Mouse (Mus musculus): ENCODE results near the gene Arl15.
A peak's percentile ranks its signal among the peaks of the same experiment; 100 is the strongest.
"Not testable (repeated sequence)": the region's sequence is repeated elsewhere in the genome, so short reads cannot be mapped to it uniquely, and the experiment has no call there.

The Arl15 gene

DNA sequence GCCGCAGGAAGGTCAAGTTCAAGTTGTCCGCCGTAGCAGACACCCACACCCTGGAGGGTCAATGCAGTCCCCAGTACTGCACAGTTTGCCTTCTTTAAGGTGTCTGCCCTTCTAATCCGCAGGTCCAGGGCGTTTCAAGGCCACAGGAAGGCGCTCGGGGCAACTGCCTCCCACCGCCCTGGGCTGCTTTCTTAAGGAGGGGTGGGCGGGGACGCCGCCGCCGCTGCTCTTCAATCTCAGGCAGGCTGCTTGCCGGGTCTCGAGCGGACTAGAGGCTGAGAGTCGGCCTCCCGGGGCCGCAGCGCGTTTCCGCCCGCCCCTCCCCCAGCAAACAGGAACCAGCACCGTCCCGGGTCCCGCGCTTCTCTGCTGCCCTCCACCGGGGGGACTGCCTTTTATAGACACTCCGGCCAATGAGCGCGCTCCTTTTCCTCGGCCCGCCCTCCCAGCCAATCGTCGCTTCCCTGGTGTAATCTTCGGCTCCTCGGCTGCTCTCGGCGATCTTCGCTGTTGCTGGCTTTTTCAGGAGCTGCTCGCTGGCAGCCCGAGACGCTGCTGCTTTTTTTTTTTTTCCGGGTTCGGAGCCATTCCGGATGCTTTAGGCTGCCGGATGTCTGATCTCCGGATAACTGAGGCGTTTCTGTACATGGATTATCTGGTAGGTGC is at the start of gene Arl15:
Arl15 (plus strand) TSS at position 467 of the 666 bp plus-strand sequence.
- peak; percentile 97 to 99 for DNase-seq (ENCODE audit: inconsistent age in 2 of 2, low spot score in 1 of 2)

DNA sequence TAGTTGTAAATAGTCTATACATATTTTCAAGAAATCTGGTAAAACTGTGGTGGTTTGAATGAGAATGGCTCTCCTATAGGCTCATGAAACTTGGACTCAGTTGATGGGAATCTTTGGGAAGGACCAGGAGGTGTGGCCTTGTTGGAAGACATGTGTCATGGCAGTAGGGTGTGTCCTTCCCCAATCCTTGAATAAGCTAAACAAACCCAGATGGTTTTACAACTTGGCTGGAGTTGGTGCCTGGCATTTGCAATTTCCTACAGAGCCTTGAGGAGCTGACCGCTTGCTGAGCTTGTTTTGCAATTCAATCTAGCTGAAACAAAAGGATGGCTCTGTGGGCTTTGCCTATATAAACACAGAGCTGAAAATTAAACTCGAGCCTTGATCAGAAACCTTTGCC is 49.0 kb upstream of the Arl15 start:
- no peak for DNase-seq (ENCODE audit: inconsistent age in 2 of 2, low spot score in 1 of 2)

DNA sequence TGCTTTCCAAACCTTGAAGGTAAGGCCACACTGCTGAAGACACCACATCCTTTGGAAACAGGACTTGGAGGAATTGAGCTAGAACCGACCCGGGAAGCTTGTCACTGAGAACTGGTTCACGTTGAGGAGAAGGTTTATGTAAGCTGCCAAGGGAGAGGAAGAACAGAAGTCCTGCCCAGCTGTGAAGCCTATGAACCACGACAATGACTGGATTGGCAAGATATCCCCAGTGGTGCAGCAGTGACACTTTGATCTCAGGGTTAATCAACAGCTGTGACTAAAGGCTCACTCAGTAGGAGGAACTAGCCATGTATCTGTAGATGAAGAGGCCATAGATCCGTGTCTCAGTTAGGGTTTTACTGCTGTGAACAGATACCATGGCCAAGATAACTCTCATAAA is 43.5 kb upstream of the Arl15 start:
- DNase-seq (ENCODE audit: inconsistent age in 2 of 2, low spot score in 1 of 2), result no peak

DNA sequence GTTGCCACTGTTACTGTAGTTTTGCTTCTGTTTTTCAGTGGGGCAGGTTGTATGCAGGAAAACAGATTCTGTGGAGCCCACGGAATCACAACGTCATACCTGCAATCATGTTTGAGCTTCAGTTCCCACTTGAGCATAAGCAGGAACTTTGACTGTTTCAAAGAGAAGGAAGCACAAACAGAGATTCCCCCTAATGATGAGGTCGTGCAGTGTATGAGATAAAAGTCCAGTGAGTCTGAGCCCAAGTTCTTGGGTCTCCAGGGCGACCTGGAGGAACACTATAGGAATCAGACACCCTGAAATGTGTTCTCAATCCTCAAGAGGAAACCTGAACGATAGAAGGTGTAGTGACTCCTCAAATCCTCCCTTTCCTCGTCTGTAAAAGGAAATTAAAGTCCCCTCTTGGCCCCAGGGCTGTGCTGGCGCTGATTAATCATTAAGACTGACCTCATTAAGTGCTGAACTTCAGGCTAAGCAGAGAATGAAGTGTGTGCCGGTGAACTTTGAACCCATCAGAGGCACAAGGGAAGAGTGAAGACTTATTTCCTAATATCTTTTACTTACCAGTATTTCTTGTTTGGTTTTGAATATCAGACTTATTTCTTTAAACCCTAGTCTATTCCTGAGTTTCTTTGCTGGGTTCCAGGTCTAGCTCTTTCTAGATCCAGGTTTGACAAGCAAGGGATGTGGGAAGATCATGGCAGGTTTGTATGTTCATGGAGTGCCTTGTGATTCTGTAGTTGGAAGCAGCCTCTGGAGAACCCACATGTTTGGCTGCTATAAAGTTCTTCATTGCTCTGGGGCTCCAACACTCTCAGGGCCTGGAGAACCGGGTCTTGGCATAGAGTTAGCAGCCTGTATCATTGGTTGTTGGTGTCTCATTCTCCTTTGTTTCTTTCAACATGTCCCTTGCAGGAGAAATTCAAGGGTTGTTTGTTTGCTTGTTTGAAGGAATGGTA is 39.3 kb upstream of the Arl15 start:
- DNase-seq (ENCODE audit: inconsistent age in 2 of 2, low spot score in 1 of 2), result no peak

DNA sequence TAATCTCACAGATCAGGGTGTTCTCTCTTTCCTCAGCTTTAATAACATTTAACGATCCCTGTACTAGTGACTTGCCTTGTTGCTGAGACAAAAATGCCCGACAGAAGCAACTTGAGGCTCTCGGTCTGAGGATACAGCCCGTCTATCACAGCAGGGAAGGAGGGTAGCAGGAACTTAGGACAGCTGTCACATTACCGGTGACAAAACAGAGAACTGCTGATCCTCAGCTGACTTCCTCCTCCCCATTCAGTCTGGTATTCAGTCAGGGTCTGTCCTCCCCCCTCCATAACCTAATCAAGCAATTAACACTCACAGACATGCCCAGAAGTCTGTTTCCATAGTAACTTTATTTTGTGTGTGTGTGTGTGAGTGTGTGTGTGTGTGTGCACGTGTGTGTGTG is 38.5 kb upstream of the Arl15 start:
- no peak for DNase-seq (ENCODE audit: inconsistent age in 2 of 2, low spot score in 1 of 2)

DNA sequence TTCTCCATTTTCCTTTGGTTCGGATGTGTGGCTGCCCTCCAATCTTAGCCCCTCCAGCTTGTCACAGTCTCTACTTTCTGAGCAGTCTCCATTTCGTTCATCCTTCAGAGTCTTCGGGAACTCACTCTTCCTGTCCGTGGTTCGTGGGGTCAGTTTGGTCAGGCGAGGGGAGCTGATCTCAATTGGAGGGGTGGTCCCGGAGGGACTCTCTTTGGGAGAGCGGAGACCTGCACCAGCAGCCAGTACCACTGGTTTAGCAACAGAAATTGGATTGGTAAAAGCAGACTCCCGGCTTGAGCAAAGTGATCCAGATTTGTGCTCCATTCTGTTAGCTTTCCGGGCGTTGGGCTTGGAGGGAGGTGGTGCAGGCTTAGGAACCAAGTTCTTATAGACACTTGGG is 32.6 kb upstream of the Arl15 start:
- no peak for DNase-seq (ENCODE audit: inconsistent age in 2 of 2, low spot score in 1 of 2)

DNA sequence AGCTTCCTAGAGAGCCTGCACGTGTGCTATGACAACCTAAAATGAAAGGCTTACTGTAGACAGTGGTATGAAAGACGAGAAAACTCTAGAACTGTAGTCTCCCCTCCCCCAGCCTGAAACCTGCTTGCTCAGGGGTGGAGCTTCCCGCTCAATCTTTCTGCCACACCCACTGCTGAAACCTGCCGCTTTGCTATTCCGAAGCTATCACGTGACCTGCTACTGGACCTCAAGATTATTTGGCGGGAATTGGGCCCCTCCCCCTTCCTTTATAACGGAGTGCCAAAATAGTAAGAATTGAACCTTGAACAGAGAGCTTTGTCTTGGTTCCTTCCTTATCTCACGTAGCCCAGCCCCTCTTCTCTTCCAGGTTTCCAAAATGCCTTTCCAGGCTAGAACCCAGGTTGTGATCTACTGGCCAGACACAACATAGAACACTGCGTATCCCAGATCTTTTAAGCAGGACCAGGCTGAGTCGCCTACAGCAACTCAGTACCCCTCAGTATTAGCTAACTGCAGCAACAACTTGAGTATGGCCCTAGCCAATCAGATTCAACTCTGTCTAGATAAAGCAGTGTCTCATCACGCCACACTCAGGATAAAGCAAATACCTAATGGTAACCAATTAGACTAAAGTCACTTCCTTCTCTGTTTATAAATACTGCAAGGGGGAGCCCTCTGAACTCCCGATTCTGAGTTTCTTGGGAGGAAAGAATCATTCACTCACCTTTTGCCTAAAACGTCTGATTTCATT is 31.4 kb upstream of the Arl15 start:
- no peak for DNase-seq (ENCODE audit: inconsistent age in 2 of 2, low spot score in 1 of 2)

DNA sequence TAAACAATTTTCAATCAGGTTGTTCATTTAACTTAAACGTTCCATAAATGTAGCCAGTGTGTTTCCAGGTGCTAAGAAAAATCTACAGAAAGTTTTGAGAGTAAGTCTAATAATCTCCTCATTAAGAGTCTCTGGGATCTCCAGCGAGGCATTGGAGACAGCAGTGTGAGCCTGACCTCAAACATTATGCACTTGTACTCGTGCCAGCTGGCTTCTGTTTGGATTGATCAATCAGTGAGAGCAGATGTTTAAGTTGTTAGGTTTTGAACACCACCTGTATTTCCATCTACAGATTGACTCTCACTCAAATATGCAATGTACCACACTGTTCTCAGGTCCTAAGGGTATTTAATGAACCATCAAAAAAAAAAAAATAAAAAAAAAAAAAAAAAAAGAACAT is 28.9 kb upstream of the Arl15 start:
- no peak for DNase-seq (ENCODE audit: inconsistent age in 2 of 2, low spot score in 1 of 2)

DNA sequence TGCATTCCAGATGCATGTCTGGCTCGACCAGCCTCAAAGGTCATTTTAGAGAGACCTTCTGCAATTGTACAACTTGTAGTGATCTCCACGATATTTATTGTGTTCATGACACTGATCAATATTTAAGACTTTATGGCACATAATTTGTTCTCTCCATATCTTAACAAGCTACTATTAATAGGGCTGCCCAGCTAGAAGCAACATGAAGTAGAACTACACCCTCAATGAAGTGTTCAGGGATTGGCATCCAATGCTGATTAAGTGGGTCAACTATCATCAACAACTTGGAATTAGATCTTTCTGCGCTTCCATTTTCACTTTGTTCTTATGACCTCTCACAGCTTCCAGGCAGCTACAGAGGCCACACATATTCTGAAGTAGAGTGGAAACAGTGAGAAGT is 24.5 kb upstream of the Arl15 start:
- no peak for DNase-seq (ENCODE audit: inconsistent age in 2 of 2, low spot score in 1 of 2)

DNA sequence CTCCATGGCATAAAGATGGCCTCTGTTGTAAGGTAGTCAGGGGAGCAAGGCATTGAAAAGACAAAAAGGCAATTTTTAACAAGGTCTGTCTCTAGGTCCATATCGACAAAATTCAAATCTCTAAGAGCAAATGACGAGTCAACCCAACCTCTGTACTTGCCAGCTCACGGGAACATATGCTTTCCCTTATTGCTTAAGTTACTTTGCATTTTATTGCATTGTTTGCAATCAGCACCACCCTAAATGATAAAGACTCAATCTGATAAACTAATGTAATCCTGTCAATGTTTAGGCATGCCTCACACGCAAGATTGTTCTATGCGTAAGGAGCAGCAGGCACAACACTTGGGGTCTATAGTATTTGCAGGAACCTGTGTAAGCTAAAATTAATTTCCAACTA is 24.0 kb upstream of the Arl15 start:
- no peak for DNase-seq (ENCODE audit: inconsistent age in 2 of 2, low spot score in 1 of 2)

DNA sequence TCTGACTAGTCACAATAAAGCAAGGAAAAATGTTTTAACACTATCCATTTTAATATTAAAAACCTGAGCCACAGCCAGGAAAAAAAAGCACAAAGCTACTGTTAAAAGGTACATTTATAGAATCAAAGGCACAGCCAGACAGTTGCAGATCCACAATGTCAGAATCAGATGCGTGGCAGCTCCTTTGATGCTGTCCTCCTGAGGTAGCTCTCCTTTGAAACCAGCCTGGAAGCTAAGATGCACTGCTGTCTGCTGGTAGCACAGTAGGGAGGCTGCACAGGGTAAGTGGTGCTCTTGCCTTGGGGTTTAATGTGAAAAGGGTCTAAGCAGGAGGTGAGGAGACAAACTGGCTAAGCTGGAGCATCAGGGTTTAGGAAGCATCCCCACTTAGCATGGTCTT is 23.0 kb upstream of the Arl15 start:
- DNase-seq (ENCODE audit: inconsistent age in 2 of 2, low spot score in 1 of 2), result no peak

DNA sequence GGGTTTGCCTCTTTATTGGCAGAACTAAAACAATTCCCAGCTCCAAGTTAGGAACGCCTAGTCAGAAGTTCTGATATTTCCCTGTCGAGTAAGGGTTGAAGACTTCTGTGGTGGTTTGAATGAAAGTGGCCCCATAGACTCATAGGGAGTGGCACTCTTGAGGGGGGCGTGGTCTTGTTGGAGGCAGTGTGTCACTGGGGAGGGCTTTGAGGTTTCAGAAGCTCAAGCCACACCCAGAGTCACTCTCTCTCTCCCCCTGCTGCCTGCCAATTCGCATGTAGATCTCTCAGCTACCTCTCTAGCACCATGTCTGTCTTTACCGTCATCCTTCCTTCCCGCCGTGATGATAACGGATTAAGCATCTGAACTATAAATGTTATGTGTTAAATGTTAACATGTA is 19.5 kb upstream of the Arl15 start:
- no peak for DNase-seq (ENCODE audit: inconsistent age in 2 of 2, low spot score in 1 of 2)

DNA sequence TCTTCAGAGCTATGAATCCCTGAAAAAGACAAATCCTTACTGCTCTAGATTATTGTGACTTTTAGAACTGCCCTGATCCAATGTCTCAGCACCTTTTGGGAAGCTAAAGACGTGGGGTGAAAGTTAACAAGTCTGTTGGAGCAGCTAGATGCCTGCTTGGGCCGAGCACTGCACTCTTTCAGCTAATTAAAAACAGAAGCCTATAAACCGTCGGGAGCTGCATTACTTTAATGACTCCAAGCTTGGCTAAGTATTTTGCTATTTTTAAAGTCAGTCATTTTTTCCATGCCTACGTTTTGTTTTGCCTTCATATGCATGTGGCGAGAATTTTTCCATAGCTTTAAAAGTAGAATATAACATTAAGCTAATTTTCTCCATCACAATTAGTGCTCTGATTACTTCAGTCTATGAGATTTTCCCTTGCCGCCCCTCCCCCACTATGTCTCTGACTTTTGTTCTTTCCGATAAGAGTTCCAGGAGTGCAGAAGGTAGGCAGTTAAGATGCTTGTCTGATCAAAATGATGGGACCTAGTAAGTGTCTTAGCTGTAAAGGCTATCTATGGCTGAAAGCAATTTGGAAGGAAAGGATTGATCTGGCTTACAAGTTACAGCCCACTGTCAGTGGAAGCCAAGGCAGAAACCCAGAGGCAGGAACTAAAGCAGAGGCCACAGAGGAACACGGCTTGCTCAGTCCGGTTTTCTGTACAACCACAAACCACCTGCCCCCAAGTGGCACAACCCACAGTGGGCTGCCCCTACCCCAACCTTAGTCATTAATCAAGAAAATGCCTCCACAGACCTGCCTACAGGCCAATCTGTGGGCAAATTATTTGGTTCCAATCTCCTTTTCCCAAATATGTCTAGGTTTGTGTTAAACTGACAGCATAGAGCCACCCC is 18.8 kb upstream of the Arl15 start:
- no peak for DNase-seq (ENCODE audit: inconsistent age in 2 of 2, low spot score in 1 of 2)

DNA sequence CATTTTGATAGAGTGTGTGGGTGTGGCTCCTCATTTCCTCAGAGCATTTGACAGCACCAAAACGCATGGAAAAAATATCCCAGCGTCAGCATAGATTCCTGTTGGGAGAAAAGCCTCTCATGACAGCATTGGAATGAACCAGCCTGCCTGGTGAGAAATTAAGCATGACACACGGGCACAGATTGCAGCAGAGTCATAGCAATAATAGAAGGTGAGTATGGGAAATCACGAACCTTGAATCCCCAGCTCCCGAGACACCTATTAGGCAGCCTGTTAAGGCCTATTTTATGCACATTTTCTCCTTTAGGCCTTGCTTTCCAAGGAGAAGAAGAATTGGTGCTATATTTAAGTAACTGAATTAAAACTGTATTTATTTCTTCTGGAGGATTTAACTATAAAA is 8.5 kb upstream of the Arl15 start:
- DNase-seq (ENCODE audit: inconsistent age in 2 of 2, low spot score in 1 of 2), result no peak

DNA sequence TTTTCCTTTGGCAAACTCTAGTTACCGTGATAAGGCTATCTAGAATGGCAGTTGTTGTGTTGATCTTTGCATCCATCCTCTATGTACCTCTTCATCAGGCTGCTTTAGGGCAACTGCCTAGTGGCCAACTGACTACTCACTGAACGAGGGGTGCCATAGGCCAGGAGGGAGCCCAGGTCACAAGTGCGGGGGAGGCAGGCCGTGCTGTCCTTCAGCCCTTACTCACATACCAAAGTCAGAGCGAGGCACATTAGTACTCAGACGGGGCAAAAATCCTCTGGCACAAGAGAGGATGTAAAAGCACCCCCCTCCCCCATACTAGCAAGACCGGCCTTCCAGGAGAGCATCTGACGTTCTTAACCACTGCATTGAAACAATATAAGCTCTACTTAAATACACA is 7.2 kb upstream of the Arl15 start:
- DNase-seq (ENCODE audit: inconsistent age in 2 of 2, low spot score in 1 of 2), result no peak

DNA sequence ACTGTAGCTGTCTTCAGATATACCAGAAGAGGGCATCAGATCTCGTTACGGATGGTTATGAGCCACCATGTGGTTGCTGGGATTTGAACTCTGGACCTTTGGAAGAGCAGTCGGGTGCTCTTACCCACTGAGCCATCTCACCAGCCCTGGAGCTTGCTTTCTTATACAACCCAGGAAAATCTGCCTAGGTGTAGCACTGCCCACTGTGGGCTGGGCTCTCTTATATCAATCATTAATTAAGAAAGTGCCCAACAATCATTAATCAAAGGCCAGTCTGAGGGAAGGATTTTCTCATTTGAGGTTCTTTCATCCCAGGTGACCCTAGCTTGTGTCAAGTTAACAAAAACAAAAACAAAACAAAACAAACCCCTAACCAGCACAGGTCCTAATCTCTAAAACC is 4.3 kb upstream of the Arl15 start:
- not testable (repeated sequence) for DNase-seq (ENCODE audit: inconsistent age in 2 of 2, low spot score in 1 of 2)

DNA sequence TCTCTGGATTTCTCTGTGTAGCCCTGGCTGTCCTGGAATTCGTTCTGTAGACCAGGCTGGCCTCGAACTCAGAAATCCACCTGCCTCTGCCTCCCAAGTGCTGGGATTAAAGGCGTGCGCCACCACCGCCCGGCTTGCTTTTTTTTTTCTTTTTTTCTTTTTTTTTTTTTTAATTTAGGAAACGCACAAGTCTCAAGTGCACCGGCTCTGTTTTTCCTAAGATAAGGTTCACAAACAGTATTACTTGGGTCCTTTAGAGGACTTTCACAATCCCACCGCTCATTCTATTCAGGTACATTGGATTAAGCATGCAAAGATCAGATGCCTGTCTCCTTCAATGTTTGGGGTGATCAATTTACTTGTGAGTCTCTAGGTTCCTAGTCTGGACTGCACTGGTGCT is 668 bp upstream of the Arl15 start:
- no peak for DNase-seq (ENCODE audit: inconsistent age in 2 of 2, low spot score in 1 of 2)

DNA sequence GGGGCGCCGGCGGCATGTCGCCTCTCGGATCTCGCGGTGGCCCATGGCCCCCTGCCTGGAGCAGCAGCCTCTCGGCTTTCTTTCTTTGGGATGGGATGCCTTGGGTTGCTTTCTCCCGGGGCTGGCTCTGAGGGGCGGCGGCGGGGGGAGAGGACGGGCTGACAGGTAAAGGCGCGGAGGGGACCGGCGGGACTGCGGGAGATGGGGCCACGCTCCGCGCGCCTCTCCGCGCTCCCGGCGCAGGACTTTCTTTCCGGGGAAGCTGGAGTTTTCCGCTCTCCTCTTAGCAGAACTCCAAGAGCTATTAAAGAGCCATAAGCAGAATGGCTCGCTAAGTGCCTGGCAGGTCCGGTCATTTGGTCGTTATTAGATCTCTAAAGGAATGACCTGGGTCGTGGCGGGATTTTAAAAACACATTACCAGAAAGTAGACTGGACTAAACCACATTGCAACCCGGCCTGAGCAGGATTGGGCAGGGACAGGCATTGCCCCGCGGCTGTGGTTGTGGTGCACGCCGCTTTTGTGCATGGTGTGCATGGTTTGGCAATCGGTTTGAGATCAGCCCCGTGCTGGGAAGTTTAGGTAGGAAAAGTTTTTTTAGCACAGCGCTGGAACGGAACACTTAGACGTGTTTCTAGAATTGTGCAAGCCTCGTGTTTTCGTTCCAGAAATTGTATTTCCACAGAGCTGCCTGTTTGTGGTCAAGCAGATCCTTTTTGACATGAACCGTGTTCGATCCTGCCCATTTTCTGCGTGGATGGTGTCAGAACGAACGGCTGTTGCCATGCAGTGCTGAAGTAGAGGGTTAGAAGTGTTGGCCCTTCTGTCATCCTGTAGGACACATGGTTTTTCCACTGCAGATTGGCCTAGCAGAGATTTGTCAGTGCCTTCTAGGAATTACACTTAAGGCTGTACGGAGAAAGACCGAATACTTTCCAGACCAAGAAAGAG is 675 bp downstream of the Arl15 start:
- DNase-seq (ENCODE audit: inconsistent age in 2 of 2, low spot score in 1 of 2), result peak; percentile 64 to 92

DNA sequence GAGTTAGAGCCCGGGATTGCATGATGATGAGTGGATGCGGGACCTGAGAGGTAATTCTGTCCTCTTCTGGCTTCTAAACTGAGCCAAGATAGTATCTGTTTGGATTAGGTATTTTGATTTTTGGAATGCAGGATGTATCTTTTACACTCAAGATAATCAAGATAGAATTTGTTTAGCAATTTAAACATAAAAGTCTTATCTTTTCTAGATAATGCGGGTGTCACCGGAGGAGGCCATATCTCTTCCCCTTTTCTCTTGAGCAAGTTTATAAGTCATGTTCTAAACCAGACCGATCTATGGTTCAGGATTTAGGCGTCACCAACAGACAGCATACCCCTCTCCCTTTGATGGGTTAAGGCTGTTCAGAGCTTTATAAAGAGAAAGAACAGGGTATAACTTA is 3.1 kb downstream of the Arl15 start:
- no peak for DNase-seq (ENCODE audit: inconsistent age in 2 of 2, low spot score in 1 of 2)

DNA sequence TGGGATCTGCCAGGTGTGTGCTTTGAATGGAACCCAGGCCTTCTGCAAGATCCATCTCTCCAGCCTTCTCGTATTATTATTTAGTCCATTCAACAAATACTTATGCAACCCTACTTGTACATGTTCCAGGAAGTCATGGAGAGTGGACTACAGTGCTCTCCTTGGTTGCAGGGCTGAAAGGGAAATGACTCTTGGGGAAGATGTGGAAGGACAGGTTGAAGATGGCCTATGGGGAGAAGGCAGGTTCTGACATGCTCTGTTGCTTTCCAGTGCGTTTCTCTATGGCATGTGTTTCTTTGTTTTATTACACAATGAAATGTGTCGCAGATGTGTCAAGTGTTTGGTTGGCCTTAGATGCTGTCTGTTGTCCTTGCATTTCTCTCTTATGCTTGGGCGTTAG is 5.1 kb downstream of the Arl15 start:
- DNase-seq (ENCODE audit: inconsistent age in 2 of 2, low spot score in 1 of 2), result no peak
